Mouse (Mus musculus): ENCODE measurements at regions not wholly inside any gene's neighbourhood (a gene's known extent, or its start where the extent isn't known, plus 50 kb on each side); places are given as distances from the start of the nearest gene placed in this dataset.

- TF ChIP-seq CTCF (conservative IDR thresholded peaks at IDR 0.05; ENCODE audit: low read length) (no peak), POU5F1 (IDR thresholded peaks at IDR 0.05; ENCODE audit: borderline replicate concordance, low read length) (no peak)
Measured at GRCm38 (mm10) chr13:70115576-70115975, 313.4 kb downstream of the Med10 start.

All from E14TG2a.4 (cell line).